Mouse (Mus musculus): ENCODE measurements at regions not wholly inside any gene's neighbourhood (a gene's known extent, or its start where the extent isn't known, plus 50 kb on each side); places are given as distances from the start of the nearest gene placed in this dataset.

- H3K9me3 ChIP-seq (ENCODE audit: control insufficient read depth, low read length), result no peaks in the 10 kb centered on the region
- no peak overlapping the region for H3K9ac ChIP-seq (ENCODE audit: low read depth, low read length)
- no peaks in the 10 kb centered on the region for H3K4me1 ChIP-seq (ENCODE audit: control insufficient read depth, insufficient read depth, low read length)
- WGBS, result 56% methylated on average over 4 of the region's 4 CpGs
- H3K27me3 ChIP-seq (ENCODE audit: control insufficient read depth, insufficient read depth, low read length), result no peaks in the 10 kb centered on the region
- no peak overlapping the region for H3K4me2 ChIP-seq (replicated peaks; ENCODE audit: low read depth, low read length)
- ATAC-seq (ENCODE audit: low FRiP score, low TSS enrichment), result no peak
- H3K4me3 ChIP-seq (ENCODE audit: low read length), result no peak overlapping the region
- no peaks in the 10 kb centered on the region for H3K36me3 ChIP-seq (ENCODE audit: control insufficient read depth, insufficient read depth, low read length)
- H3K27ac ChIP-seq (ENCODE audit: low read depth, low read length), result no peak overlapping the region
Measured at GRCm38 (mm10) chr13:107389535-107390150, 367.7 kb upstream of the Kif2a start.

- H3K9me3 ChIP-seq (ENCODE audit: control insufficient read depth, low read length), result no peaks in the 10 kb centered on the region
Measured at GRCm38 (mm10) chr13:107389074-107389473, 367.1 kb upstream of the Kif2a start.

GRCm38 (mm10) chr13:107378076-107378475 is 356.1 kb upstream of the Kif2a start:
- Histone ChIP-seq H3K27ac (ENCODE audit: low read depth, low read length) (no peak overlapping the region), H3K4me2 (replicated peaks; ENCODE audit: low read depth, low read length) (no peak overlapping the region), H3K4me3 (ENCODE audit: low read length) (no peak overlapping the region), H3K9ac (ENCODE audit: low read depth, low read length) (no peak overlapping the region), H3K9me3 (ENCODE audit: control insufficient read depth, low read length) (no peaks in the 10 kb centered on the region), H3K4me1 (ENCODE audit: control insufficient read depth, insufficient read depth, low read length) (no peaks in the 10 kb centered on the region), H3K36me3 (ENCODE audit: control insufficient read depth, insufficient read depth, low read length) (no peaks in the 10 kb centered on the region), H3K27me3 (ENCODE audit: control insufficient read depth, insufficient read depth, low read length) (no peaks in the 10 kb centered on the region)
- WGBS, result 68% methylated on average over 1 of the region's 1 CpGs
- ATAC-seq (ENCODE audit: low FRiP score, low TSS enrichment), result no peak

More at GRCm38 (mm10) chr13:107389074-107389473, 367.1 kb upstream of the Kif2a start:
- Histone ChIP-seq H3K27ac (ENCODE audit: low read depth, low read length) (no peak overlapping the region), H3K9ac (ENCODE audit: low read depth, low read length) (no peak overlapping the region), H3K36me3 (ENCODE audit: control insufficient read depth, insufficient read depth, low read length) (no peaks in the 10 kb centered on the region), H3K4me3 (ENCODE audit: low read length) (no peak overlapping the region), H3K4me1 (ENCODE audit: control insufficient read depth, insufficient read depth, low read length) (no peaks in the 10 kb centered on the region), H3K27me3 (ENCODE audit: control insufficient read depth, insufficient read depth, low read length) (no peaks in the 10 kb centered on the region), H3K4me2 (replicated peaks; ENCODE audit: low read depth, low read length) (no peak overlapping the region)
- ATAC-seq (ENCODE audit: low FRiP score, low TSS enrichment), result no peak
- WGBS, result 80% methylated on average over 3 of the region's 3 CpGs

GRCm38 (mm10) chr13:107372666-107373065 is 350.7 kb upstream of the Kif2a start:
- H3K9ac ChIP-seq (ENCODE audit: low read depth, low read length), result no peak overlapping the region
- no peak overlapping the region for H3K27ac ChIP-seq (ENCODE audit: low read depth, low read length)
- H3K4me2 ChIP-seq (replicated peaks; ENCODE audit: low read depth, low read length), result no peak overlapping the region
- WGBS, result 87% methylated on average over 3 of the region's 3 CpGs
- H3K27me3 ChIP-seq (ENCODE audit: control insufficient read depth, insufficient read depth, low read length), result no peaks in the 10 kb centered on the region
- H3K4me3 ChIP-seq (ENCODE audit: low read length), result no peak overlapping the region
- H3K36me3 ChIP-seq (ENCODE audit: control insufficient read depth, insufficient read depth, low read length), result no peaks in the 10 kb centered on the region
- no peaks in the 10 kb centered on the region for H3K9me3 ChIP-seq (ENCODE audit: control insufficient read depth, low read length)
- H3K4me1 ChIP-seq (ENCODE audit: control insufficient read depth, insufficient read depth, low read length), result no peaks in the 10 kb centered on the region
- no peak for ATAC-seq (ENCODE audit: low FRiP score, low TSS enrichment)

- Histone ChIP-seq H3K27ac (ENCODE audit: low read depth, low read length) (no peak overlapping the region), H3K36me3 (ENCODE audit: control insufficient read depth, insufficient read depth, low read length) (no peaks in the 10 kb centered on the region), H3K9ac (ENCODE audit: low read depth, low read length) (no peak overlapping the region), H3K9me3 (ENCODE audit: control insufficient read depth, low read length) (no peaks in the 10 kb centered on the region), H3K4me2 (replicated peaks; ENCODE audit: low read depth, low read length) (0 out of 2 replicates have a peak overlapping the region, but pooled peaks have one; percentile 10), H3K4me3 (ENCODE audit: low read length) (no peak overlapping the region), H3K27me3 (ENCODE audit: control insufficient read depth, insufficient read depth, low read length) (no peaks in the 10 kb centered on the region), H3K4me1 (ENCODE audit: control insufficient read depth, insufficient read depth, low read length) (no peaks in the 10 kb centered on the region)
- 38% methylated on average over 17 of the region's 17 CpGs for WGBS
- no peak for ATAC-seq (ENCODE audit: low FRiP score, low TSS enrichment)
Measured at GRCm38 (mm10) chr13:107371616-107372582, 350.0 kb upstream of the Kif2a start.

DNA sequence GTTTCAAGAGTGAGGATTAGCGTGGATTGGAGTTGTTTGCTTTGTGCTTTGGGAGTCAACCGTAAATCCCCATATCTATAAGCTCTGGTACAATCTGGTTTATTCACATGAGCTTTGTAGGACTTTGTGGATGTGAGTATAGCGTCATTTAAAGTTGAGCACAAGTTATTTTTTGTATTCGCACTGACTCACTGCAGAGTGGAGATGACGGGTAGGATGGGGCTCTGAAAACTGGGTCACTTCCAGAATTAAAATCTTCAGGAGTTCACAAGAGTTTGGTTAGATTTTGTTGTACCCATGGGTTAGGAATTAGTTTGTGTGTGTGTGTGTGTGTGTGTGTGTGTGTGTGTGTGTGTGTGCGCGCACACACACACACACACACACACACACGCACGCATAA is 345.7 kb upstream of the Kif2a start:
- Histone ChIP-seq H3K36me3 (ENCODE audit: control insufficient read depth, insufficient read depth, low read length) (no peaks in the 10 kb centered on the region), H3K4me3 (ENCODE audit: low read length) (no peak overlapping the region), H3K27ac (ENCODE audit: low read depth, low read length) (no peak overlapping the region), H3K9me3 (ENCODE audit: control insufficient read depth, low read length) (no peaks in the 10 kb centered on the region), H3K4me1 (ENCODE audit: control insufficient read depth, insufficient read depth, low read length) (no peaks in the 10 kb centered on the region), H3K9ac (ENCODE audit: low read depth, low read length) (no peak overlapping the region), H3K27me3 (ENCODE audit: control insufficient read depth, insufficient read depth, low read length) (no peaks in the 10 kb centered on the region), H3K4me2 (replicated peaks; ENCODE audit: low read depth, low read length) (no peak overlapping the region)
- ATAC-seq (ENCODE audit: low FRiP score, low TSS enrichment), result no peak
- 93% methylated on average over 9 of the region's 9 CpGs for WGBS

- Histone ChIP-seq H3K27ac (ENCODE audit: low read depth, low read length) (no peak overlapping the region), H3K4me3 (ENCODE audit: low read length) (no peak overlapping the region), H3K9me3 (ENCODE audit: control insufficient read depth, low read length) (no peaks in the 10 kb centered on the region), H3K27me3 (ENCODE audit: control insufficient read depth, insufficient read depth, low read length) (no peaks in the 10 kb centered on the region), H3K9ac (ENCODE audit: low read depth, low read length) (no peak overlapping the region), H3K36me3 (ENCODE audit: control insufficient read depth, insufficient read depth, low read length) (no peaks in the 10 kb centered on the region), H3K4me1 (ENCODE audit: control insufficient read depth, insufficient read depth, low read length) (no peaks in the 10 kb centered on the region), H3K4me2 (replicated peaks; ENCODE audit: low read depth, low read length) (no peak overlapping the region)
- 82% methylated on average over 6 of the region's 6 CpGs for WGBS
- ATAC-seq (ENCODE audit: low FRiP score, low TSS enrichment), result no peak
Measured at GRCm38 (mm10) chr13:107365766-107366165, 343.8 kb upstream of the Kif2a start.

GRCm38 (mm10) chr13:107365241-107365640 is 343.3 kb upstream of the Kif2a start:
- WGBS, result 81% methylated on average over 7 of the region's 7 CpGs
- Histone ChIP-seq H3K9ac (ENCODE audit: low read depth, low read length) (no peak overlapping the region), H3K4me2 (replicated peaks; ENCODE audit: low read depth, low read length) (no peak overlapping the region), H3K27me3 (ENCODE audit: control insufficient read depth, insufficient read depth, low read length) (no peaks in the 10 kb centered on the region), H3K36me3 (ENCODE audit: control insufficient read depth, insufficient read depth, low read length) (no peaks in the 10 kb centered on the region), H3K4me3 (ENCODE audit: low read length) (no peak overlapping the region), H3K9me3 (ENCODE audit: control insufficient read depth, low read length) (no peaks in the 10 kb centered on the region), H3K27ac (ENCODE audit: low read depth, low read length) (no peak overlapping the region), H3K4me1 (ENCODE audit: control insufficient read depth, insufficient read depth, low read length) (no peaks in the 10 kb centered on the region)
- no peak for ATAC-seq (ENCODE audit: low FRiP score, low TSS enrichment)
